Mouse (Mus musculus): ENCODE measurements around the gene Hdac11.
"Not testable (repeated sequence)": the region's sequence is repeated elsewhere in the genome, so short reads cannot be mapped to it uniquely, and the experiment has no call there.

Gene Hdac11
- long read RNA-seq, experiment 1, partial matches to known transcripts, result 0 of 2 reads
- long read RNA-seq, experiment 1, other reads (novel, unspliced or antisense), result 2 of 2 reads
- long read RNA-seq, experiment 2, partial matches to known transcripts, result 0 of 2 reads
- long read RNA-seq, experiment 2, other reads (novel, unspliced or antisense), result 1 of 2 reads

DNA sequence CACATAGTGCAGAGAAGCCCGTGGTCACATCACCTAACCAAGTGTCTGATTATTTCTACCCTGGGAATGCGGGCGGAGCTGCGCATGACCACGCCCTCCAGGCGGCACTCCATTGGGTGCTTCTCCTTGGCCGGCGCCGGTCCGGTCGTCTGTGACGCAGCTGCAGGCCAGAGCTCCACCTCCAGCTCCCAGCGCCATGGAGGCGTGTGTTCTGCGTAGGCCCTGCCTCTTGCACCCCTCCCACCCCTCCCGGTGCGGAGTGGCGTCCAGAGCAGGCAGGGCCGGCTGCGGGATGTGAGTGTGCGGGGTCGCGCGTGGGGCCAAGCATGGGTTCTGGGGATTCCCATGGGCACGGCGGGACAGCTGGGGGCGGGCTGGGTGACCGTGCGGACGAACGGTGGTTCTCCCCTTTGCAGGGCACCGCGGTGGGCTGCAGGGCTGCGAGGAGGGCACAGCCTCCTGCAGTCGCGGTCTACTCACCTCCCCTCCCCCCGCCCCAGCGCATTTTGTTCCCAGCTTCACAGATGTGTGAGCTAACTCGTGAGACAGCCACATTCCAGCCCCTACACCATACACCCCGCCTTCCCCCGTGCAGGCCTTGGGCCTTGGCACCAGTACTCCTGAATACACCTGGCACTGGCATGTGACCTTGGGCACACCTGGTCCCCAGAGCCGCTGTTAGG lies at the start of gene Hdac11:
TSS of gene Hdac11 (plus strand) at position 112 of the 683 bp plus-strand sequence.
- intact Hi-C loops (cut with DNase I), result no loop called here

DNA sequence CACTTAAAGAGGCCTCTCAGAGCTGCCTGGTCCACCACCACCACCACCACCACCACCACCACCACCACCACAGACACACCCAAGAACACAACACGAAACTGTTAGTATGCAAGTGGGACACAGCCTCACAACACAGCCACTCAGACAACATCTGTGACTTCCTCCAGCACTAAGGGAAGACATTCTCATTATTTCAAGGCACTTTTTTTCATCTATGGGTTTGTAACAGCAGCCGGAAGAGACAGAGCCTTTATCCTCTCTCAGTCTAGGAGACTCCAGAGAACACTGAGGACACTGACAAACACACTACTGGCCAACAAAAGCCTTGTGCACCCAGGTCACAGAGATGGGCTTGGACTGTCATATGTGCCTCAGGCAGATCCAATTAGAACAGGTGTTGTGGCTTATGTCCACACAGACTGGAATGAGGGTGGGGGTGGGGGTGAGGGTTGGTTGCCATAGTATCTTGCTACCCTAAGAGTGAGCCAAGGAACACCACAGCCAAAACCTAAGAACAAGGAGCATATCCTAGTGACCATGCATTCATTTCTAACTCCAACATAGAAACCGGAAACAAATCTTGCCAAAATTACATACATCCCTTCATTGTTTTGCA lies 48.1 kb upstream of the Hdac11 start:
- intact Hi-C loops (cut with DNase I), result no loop called here

DNA sequence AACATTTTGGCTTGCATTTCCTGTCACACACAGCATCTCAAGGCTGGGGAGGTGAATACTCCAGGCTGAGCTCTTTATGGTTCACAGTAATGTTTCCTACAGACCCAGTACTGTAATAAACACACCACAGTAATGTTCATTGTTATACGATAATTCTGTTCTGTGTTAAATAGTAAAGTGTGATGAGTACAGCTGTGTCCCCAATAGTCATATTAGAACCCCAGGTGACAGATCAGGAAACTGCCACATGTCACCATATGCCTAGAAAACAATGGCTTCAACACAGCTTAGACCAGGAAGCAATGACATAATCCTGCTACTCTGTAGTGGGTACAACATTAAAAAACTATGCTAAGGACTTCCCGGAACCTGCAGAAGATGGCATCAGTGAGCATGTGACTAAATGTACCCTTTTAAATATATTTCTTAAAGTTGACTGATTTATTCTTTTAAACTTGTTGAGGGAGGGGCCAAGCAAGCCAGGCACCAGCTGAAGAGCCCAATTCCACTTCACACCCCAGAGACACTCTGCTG lies 47.5 kb upstream of the Hdac11 start:
- intact Hi-C loops (cut with DNase I), result no loop called here

- intact Hi-C loops (cut with DNase I), result no loop called here
These were observed 47.0 kb upstream of the Hdac11 start for GRCm38 (mm10) chr6:91109489-91109888.

GRCm38 (mm10) chr6:91110323-91111020 lies 46.0 kb upstream of the Hdac11 start:
- intact Hi-C loops (cut with DNase I), result no loop called here

- intact Hi-C loops (cut with DNase I), result no loop called here
These were observed 45.1 kb upstream of the Hdac11 start for GRCm38 (mm10) chr6:91111141-91111953.

DNA sequence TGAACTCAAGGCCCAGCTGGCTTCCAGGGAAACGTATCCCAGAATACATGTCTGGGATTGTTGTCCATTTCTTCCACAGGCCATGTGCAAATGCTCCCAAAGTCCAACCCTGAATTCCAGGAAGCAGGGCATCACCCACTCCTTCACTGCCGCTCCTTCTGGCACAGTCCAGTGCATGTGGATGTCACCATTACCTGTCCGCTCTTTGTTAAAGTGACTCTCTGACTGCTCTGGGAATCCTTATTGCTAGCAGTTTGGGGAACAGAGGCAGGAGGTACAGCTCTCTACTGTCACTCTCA lies 44.6 kb upstream of the Hdac11 start:
- intact Hi-C loops (cut with DNase I), result no loop called here

- intact Hi-C loops (cut with DNase I), result no loop called here
These were observed 41.7 kb upstream of the Hdac11 start for GRCm38 (mm10) chr6:91114716-91115115.

GRCm38 (mm10) chr6:91115158-91115557 lies 41.3 kb upstream of the Hdac11 start:
- intact Hi-C loops (cut with DNase I), result no loop called here

DNA sequence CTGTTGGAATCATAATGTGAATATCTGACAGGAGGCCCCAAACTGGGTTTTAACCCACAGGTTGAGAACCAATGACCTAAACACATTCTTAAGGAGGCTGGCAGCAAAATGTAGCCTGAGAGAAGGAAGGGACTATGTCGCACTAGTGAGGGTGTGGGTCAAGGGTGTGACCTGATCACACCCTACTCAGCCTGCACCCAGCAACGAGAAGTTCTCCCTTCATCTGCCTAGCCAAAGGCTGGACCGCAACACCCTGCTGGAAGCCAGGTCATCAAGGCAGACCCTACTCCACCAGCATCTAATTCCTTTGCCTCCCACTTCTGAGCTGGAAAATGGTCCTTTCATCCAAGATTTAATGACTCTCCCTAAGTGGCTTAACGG lies 40.6 kb upstream of the Hdac11 start:
- intact Hi-C loops (cut with DNase I), result no loop called here

DNA sequence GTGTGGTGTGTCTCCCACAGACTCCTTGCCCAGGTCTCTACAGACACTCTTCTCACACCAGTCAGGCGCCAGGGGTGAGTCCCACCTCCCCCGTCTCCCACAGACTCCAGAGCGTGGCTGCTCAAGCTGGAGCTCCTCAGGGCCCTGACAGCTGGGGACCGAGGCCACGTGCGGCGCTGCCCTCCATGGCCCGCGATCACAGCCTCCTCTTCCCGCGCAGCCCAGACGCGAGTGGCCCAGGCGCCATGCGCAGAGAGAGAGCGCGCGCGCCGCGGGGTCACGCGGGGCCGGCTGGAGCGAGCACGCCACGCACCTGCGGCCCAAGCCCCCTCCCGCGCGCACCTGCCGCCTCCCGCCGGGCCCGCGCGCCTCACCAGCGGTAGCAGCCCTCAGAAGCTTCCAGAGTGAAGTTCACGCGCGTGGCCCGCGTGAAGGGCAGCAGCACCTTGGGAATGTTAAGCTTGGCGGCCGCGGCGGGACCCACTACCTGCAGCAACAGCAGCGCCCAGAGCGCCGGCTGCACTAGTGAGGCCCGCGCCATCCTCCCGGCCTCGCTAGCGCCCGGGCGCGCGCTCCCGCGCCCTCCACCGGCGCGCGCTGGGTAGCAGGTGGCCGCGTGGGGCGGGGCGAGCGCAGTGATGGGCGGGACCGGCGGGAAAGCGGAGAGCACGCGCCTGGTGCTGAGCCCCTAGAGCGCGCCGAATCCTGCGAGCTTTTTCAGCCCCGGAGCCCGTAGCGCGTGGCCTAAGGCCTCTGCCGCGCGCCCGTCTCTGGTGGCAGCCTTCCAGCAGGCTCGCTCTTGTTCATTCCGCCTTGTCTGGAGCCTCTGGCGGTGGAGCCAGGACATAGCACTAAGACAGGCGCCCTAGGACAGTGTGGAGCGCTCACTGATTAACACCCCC lies 40.0 kb upstream of the Hdac11 start, which contains the start of gene Nup210:
TSS of gene Nup210 (minus strand) at position 586 of the 902 bp plus-strand sequence.
- intact Hi-C loops (cut with DNase I), result no loop called here

DNA sequence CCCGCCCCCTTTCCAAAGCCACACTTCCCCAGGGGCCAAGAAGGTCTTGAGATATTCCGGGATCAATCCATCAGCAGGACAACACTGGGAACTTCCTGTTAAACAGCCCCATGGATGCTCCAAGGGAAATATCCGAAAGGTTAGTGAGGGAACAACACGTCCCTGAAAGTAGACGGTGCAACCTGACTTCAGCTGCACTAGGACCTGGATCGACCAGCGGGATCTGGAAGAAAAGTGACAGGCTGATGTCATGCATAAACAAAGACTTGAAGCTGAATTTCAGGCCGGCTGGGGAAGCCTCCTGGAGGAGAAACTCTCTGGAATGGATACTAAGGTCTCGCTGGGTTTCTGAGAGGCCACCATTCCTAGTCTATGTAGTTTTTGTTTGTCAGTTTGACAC lies 39.3 kb upstream of the Hdac11 start:
- intact Hi-C loops (cut with DNase I), result no loop called here

GRCm38 (mm10) chr6:91118526-91118925 lies 37.9 kb upstream of the Hdac11 start:
- intact Hi-C loops (cut with DNase I), result no loop called here

DNA sequence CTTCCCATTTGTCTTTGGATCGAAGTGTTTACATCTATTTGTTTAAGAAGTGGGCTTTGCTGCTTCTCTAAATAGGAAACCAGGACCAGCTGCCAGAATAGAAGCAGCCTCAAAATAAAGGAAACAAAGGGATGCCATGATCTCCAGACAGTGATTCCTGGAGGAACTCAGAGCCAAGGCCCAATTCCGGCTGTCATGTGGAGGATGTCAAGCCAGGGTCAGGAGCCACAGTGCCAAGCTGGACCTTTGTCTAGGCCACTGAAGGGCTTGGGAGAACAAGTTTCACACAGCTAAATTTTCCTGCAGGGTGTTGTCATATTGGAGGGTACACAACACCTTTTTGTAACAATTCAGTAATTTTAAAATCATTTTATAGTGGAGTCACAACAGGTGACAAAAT lies 36.3 kb upstream of the Hdac11 start:
- intact Hi-C loops (cut with DNase I), result no loop called here

DNA sequence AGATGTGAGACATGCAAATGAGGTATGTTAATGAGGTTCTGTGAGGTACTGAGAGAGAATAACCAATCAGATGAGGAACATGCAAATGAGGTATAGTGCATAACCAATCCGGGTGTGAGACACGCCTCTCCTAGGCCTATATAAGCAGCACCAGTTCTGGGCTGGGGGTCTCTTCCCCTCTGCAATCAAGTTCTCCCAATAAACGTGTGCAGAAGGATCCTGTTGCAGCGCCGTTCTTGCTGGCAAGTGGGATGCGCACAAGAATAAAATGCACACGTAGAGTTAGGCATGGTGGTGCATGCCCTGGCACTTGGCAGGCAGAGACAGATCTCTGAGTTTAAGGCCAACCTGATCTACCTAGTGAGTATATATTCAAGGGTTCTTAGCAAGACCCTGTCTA lies 35.4 kb upstream of the Hdac11 start:
- intact Hi-C loops (cut with DNase I), result not testable (repeated sequence)

GRCm38 (mm10) chr6:91123453-91123852 lies 33.0 kb upstream of the Hdac11 start:
- intact Hi-C loops (cut with DNase I), result no loop called here

DNA sequence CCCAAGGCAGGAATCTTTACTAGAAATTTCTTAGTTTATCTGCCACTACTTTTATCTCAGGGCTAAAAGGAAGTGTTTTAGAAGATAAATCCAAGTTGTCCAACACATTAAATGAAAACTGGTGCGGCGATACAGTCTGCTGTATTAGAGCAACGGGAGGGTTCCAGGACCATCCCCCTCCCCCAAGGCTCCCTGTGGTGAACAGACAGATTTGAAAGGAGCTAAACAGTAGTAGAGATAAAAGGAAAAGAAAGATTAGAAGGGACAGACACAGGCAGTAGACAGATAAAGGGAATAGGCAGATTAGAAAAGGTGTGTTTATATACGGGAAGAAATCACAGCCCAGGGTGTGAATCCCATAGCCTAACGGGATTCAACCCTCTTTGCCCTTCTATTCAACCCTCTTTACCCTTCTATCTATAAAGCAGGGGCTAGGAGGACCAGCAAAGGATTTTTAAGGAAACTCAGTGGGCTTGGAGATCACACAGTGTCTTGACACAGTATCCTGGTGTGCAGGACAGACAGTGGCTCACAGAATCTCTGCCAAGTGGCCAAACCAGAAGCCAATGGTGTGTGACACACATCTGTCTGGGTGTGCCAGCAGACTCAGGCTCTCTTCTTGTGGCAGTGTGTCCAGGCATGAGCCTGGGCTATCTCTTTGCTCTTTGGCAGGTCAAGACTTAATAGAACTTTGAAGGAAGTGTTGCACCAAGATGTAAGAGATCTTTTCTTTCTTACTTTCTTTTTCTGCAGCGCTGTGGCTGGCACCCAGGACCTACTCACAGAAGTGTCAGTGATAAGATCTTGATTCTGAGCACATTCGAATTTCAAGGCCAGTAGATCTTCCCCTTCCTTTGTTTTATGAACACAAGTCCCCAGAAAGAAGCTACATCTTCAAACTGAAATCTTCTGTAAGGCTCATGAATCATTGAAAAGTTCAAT lies 31.9 kb upstream of the Hdac11 start:
- intact Hi-C loops (cut with DNase I), result no loop called here

GRCm38 (mm10) chr6:91125228-91125585 lies 31.3 kb upstream of the Hdac11 start:
- intact Hi-C loops (cut with DNase I), result no loop called here

- intact Hi-C loops (cut with DNase I), result no loop called here
These were observed 27.5 kb upstream of the Hdac11 start for GRCm38 (mm10) chr6:91128996-91129395.

Data from adrenal gland (tissue).